Mouse (Mus musculus): ENCODE results near the gene Brms1l. TPM values are rescaled to one million over a fixed set of nuclear protein-coding genes. Genes with fewer than 3 reads are reported as not detected.

The Brms1l gene
- polyA plus RNA-seq, 1 experiment from 2014 or later, result 40.8 TPM

DNA sequence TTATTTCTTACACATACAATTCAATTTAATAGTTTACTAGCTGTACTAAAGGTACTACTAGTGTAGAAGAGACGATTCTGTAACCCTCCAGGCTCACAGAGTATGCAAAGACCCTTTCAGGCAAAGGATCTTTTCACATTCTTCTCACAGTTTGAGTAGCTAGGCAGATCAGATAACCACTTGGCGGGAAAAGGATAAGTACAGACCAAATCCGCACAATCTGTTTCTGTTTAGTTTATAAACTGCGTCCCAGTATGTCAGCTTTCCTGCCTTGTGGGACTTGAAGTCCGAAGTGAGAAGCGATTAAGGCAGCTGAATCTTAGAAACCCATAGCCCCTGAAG is 296 bp upstream of the Brms1l start:
- H3K27ac ChIP-seq (ENCODE audit: low read length), result peak overlapping the region; percentile 82
- 2% methylated on average over 6 of the region's 6 CpGs for WGBS
- no peaks in the 10 kb centered on the region for H3K27me3 ChIP-seq (ENCODE audit: control insufficient read depth, insufficient read depth, low read length)
- no peak overlapping the region for H3K9ac ChIP-seq (replicated peaks; ENCODE audit: low read depth, low read length)
- no peaks in the 10 kb centered on the region for H3K36me3 ChIP-seq (ENCODE audit: control insufficient read depth, insufficient read depth, low read length)
- H3K4me1 ChIP-seq (ENCODE audit: control insufficient read depth, insufficient read depth, low read length), result peaks cover 8% of the 10 kb centered on the region; the same call in 1 of the 2 replicates
- peak overlapping the region; percentile 55 for H3K4me2 ChIP-seq (replicated peaks; ENCODE audit: low read depth, low read length)
- H3K4me3 ChIP-seq (ENCODE audit: low read depth, low read length), result peak overlapping the region; percentile 63
- H3K9me3 ChIP-seq (ENCODE audit: control insufficient read depth, low read depth, low read length), result no peaks in the 10 kb centered on the region
- no peak for ATAC-seq (ENCODE audit: insufficient number of reproducible peaks, insufficient read depth, low FRiP score, low read depth)

DNA sequence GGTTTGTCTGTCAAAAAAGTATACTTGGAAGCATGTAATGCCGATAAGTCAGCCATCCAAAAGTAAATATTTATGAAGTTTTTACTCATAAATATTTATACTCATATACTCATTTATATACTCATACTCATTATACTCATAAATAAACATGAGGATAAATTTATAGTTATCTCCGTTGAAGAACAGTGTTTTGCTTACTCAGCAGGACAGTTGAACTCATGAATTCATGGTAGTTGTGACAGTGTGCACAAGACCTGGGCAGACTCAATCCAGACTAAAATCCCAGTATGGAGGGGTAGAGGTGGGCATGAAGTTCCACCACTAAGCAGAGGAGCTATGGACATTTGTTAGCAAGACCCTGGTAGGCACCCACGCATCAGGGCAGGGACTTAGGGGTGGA is 1.4 kb downstream of the Brms1l start:
- ATAC-seq (ENCODE audit: insufficient number of reproducible peaks, insufficient read depth, low FRiP score, low read depth), result no peak
- Histone ChIP-seq H3K4me1 (ENCODE audit: control insufficient read depth, insufficient read depth, low read length) (peaks cover 8% of the 10 kb centered on the region; the same call in 1 of the 2 replicates), H3K4me2 (replicated peaks; ENCODE audit: low read depth, low read length) (peak overlapping the region; percentile 55), H3K27me3 (ENCODE audit: control insufficient read depth, insufficient read depth, low read length) (no peaks in the 10 kb centered on the region), H3K4me3 (ENCODE audit: low read depth, low read length) (peak overlapping the region; percentile 63), H3K9me3 (ENCODE audit: control insufficient read depth, low read depth, low read length) (no peaks in the 10 kb centered on the region), H3K36me3 (ENCODE audit: control insufficient read depth, insufficient read depth, low read length) (peaks cover 4% of the 10 kb centered on the region; the same call in 1 of the 2 replicates), H3K27ac (ENCODE audit: low read length) (no peak overlapping the region), H3K9ac (replicated peaks; ENCODE audit: low read depth, low read length) (no peak overlapping the region)
- WGBS, result 56% methylated on average over 3 of the region's 3 CpGs

DNA sequence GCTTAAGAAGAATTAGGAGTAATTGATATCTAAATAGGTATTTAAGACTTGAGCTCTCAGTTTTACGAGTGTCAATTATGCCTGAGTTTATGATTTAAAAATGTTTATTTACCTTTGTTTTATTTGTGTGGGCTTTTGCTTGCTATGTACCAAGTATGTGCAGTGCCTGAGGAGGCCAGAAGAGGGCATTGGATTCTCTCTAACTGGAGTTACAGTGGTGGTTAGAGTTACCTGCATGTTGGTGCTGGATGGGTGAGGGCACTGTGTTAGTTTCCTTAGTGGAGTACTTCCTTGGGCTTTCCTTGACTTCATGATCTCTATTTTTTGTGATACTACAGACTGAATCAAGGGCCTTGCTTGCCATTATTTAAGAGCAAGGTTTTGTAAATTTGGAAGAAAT is 10.6 kb downstream of the Brms1l start:
- H3K4me1 ChIP-seq (ENCODE audit: control insufficient read depth, insufficient read depth, low read length), result no peaks in the 10 kb centered on the region
- no peak overlapping the region for H3K27ac ChIP-seq (ENCODE audit: low read length)
- peaks cover 20% of the 10 kb centered on the region for H3K36me3 ChIP-seq (ENCODE audit: control insufficient read depth, insufficient read depth, low read length)
- no peak overlapping the region for H3K4me2 ChIP-seq (replicated peaks; ENCODE audit: low read depth, low read length)
- H3K9ac ChIP-seq (replicated peaks; ENCODE audit: low read depth, low read length), result no peak overlapping the region
- H3K27me3 ChIP-seq (ENCODE audit: control insufficient read depth, insufficient read depth, low read length), result no peaks in the 10 kb centered on the region
- ATAC-seq (ENCODE audit: insufficient number of reproducible peaks, insufficient read depth, low FRiP score, low read depth), result no peak
- no peaks in the 10 kb centered on the region for H3K9me3 ChIP-seq (ENCODE audit: control insufficient read depth, low read depth, low read length)
- no peak overlapping the region for H3K4me3 ChIP-seq (ENCODE audit: low read depth, low read length)
- 74% methylated on average over 1 of the region's 1 CpGs for WGBS

DNA sequence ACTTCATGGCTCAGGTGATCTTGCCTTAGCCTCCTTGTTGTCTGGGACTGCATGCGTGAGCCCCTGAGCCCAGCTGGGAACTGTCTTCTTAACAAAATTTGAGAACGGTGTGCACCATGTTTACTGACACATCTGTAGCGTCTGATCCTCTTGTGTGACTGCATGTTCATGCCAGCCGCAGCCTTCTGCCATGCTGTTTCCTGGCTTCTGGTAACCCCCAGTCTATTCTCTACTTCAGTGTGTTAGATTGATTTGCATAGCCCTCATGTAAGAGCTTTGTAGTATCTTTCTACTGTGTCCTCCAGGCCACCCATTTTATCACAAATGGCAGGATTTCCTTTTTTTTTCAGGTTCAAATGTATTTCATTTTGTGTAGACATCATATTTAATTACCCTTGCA is 11.7 kb downstream of the Brms1l start:
- no peak overlapping the region for H3K9ac ChIP-seq (replicated peaks; ENCODE audit: low read depth, low read length)
- no peaks in the 10 kb centered on the region for H3K9me3 ChIP-seq (ENCODE audit: control insufficient read depth, low read depth, low read length)
- no peak overlapping the region for H3K4me3 ChIP-seq (ENCODE audit: low read depth, low read length)
- H3K27me3 ChIP-seq (ENCODE audit: control insufficient read depth, insufficient read depth, low read length), result no peaks in the 10 kb centered on the region
- no peaks in the 10 kb centered on the region for H3K4me1 ChIP-seq (ENCODE audit: control insufficient read depth, insufficient read depth, low read length)
- 92% methylated on average over 4 of the region's 4 CpGs for WGBS
- H3K27ac ChIP-seq (ENCODE audit: low read length), result no peak overlapping the region
- ATAC-seq (ENCODE audit: insufficient number of reproducible peaks, insufficient read depth, low FRiP score, low read depth), result no peak
- H3K36me3 ChIP-seq (ENCODE audit: control insufficient read depth, insufficient read depth, low read length), result peaks cover 15% of the 10 kb centered on the region
- H3K4me2 ChIP-seq (replicated peaks; ENCODE audit: low read depth, low read length), result no peak overlapping the region

- Histone ChIP-seq H3K27me3 (ENCODE audit: control insufficient read depth, insufficient read depth, low read length) (no peaks in the 10 kb centered on the region), H3K9ac (replicated peaks; ENCODE audit: low read depth, low read length) (no peak overlapping the region), H3K4me3 (ENCODE audit: low read depth, low read length) (no peak overlapping the region), H3K4me2 (replicated peaks; ENCODE audit: low read depth, low read length) (no peak overlapping the region), H3K4me1 (ENCODE audit: control insufficient read depth, insufficient read depth, low read length) (no peaks in the 10 kb centered on the region), H3K9me3 (ENCODE audit: control insufficient read depth, low read depth, low read length) (no peaks in the 10 kb centered on the region), H3K36me3 (ENCODE audit: control insufficient read depth, insufficient read depth, low read length) (peaks cover 10% of the 10 kb centered on the region), H3K27ac (ENCODE audit: low read length) (no peak overlapping the region)
- ATAC-seq (ENCODE audit: insufficient number of reproducible peaks, insufficient read depth, low FRiP score, low read depth), result no peak
Measured at GRCm38 (mm10) chr12:55850650-55851049, 14.5 kb downstream of the Brms1l start.

DNA sequence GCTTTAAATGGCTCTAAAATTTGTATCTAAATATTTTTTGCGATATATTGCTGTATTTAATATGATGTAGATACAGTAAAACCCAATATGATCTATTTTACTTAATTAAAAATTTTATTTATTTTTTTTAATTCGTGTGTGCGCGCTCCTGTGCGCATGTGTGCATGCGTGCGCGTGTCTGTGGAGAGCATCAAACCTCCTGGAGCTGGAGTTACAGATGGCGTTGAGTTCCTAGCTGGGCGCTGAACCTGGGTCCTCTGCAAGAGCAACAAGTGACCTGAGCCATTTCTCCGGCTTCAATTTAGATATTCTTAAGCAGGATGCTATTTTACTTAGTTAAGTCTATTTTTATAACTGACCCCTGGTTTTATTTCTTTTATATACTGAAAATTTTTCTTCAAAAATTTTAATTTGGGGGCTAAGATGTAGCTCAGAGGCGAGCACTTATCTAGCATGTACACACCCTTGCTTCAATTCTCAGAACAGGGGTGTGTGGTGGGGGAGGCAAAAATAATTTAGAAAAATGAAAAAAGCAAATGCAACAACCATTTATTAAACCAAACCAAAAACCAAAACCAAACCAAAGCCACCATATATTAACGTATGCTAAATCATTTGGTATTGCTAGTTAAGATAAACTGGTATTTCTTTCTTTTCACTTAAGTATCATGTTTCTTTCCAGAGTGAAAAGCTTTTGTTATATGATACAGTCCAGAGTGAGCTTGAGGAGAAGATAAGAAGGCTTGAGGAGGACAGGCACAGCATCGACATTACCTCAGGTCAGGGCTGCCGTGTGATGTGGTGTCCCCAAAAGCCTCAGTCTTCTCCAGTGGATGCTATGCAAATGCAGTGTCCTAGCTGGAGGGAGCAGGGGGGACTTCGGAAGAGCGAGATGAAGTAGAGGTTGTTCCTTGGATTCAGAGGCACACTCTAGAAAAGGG is 23.6 kb downstream of the Brms1l start:
- H3K36me3 ChIP-seq (ENCODE audit: control insufficient read depth, insufficient read depth, low read length), result peaks cover 18% of the 10 kb centered on the region
- no peak overlapping the region for H3K9ac ChIP-seq (replicated peaks; ENCODE audit: low read depth, low read length)
- ATAC-seq (ENCODE audit: insufficient number of reproducible peaks, insufficient read depth, low FRiP score, low read depth), result no peak
- H3K27me3 ChIP-seq (ENCODE audit: control insufficient read depth, insufficient read depth, low read length), result no peaks in the 10 kb centered on the region
- 90% methylated on average over 17 of the region's 17 CpGs for WGBS
- no peaks in the 10 kb centered on the region for H3K4me1 ChIP-seq (ENCODE audit: control insufficient read depth, insufficient read depth, low read length)
- H3K4me2 ChIP-seq (replicated peaks; ENCODE audit: low read depth, low read length), result no peak overlapping the region
- peaks cover 3% of the 10 kb centered on the region; the same call in 1 of the 2 replicates for H3K9me3 ChIP-seq (ENCODE audit: control insufficient read depth, low read depth, low read length)
- no peak overlapping the region for H3K27ac ChIP-seq (ENCODE audit: low read length)
- H3K4me3 ChIP-seq (ENCODE audit: low read depth, low read length), result no peak overlapping the region

GRCm38 (mm10) chr12:55860631-55861030 is 24.5 kb downstream of the Brms1l start:
- Histone ChIP-seq H3K4me1 (ENCODE audit: control insufficient read depth, insufficient read depth, low read length) (no peaks in the 10 kb centered on the region), H3K9me3 (ENCODE audit: control insufficient read depth, low read depth, low read length) (peaks cover 3% of the 10 kb centered on the region; the same call in 1 of the 2 replicates), H3K27ac (ENCODE audit: low read length) (no peak overlapping the region), H3K36me3 (ENCODE audit: control insufficient read depth, insufficient read depth, low read length) (peaks cover 16% of the 10 kb centered on the region), H3K27me3 (ENCODE audit: control insufficient read depth, insufficient read depth, low read length) (no peaks in the 10 kb centered on the region), H3K4me3 (ENCODE audit: low read depth, low read length) (no peak overlapping the region), H3K4me2 (replicated peaks; ENCODE audit: low read depth, low read length) (no peak overlapping the region), H3K9ac (replicated peaks; ENCODE audit: low read depth, low read length) (no peak overlapping the region)
- whole genome bisulfite sequencing, result 84% methylated on average over 7 of the region's 7 CpGs
- ATAC-seq (ENCODE audit: insufficient number of reproducible peaks, insufficient read depth, low FRiP score, low read depth), result no peak

GRCm38 (mm10) chr12:55867738-55868137 is 31.6 kb downstream of the Brms1l start:
- peaks cover 19% of the 10 kb centered on the region for H3K36me3 ChIP-seq (ENCODE audit: control insufficient read depth, insufficient read depth, low read length)
- H3K9me3 ChIP-seq (ENCODE audit: control insufficient read depth, low read depth, low read length), result peaks cover 5% of the 10 kb centered on the region; the same call in 1 of the 2 replicates
- no peak overlapping the region for H3K4me3 ChIP-seq (ENCODE audit: low read depth, low read length)
- ATAC-seq (ENCODE audit: insufficient number of reproducible peaks, insufficient read depth, low FRiP score, low read depth), result no peak
- 90% methylated on average over 4 of the region's 4 CpGs for WGBS
- H3K9ac ChIP-seq (replicated peaks; ENCODE audit: low read depth, low read length), result no peak overlapping the region
- H3K4me1 ChIP-seq (ENCODE audit: control insufficient read depth, insufficient read depth, low read length), result no peaks in the 10 kb centered on the region
- H3K4me2 ChIP-seq (replicated peaks; ENCODE audit: low read depth, low read length), result no peak overlapping the region
- H3K27ac ChIP-seq (ENCODE audit: low read length), result no peak overlapping the region
- no peaks in the 10 kb centered on the region for H3K27me3 ChIP-seq (ENCODE audit: control insufficient read depth, insufficient read depth, low read length)

Measured in stomach, embryonic 14.5 days (tissue).